Mouse (Mus musculus) embryonic facial prominence, embryonic 11.5 days (tissue): ENCODE results near the gene Psmb8. TPM values are rescaled to one million over a fixed set of nuclear protein-coding genes. Genes with fewer than 3 reads are reported as not detected.

Source experiments
- ATAC-seq: fragments of 200-750 bp; cut with Nextera tagmentation; replicated peaks from 2 replicates; pipeline ENCODE4 v1.8.0; 2017; ENCODE audit warnings: low read depth; ENCODE audit not compliant: insufficient number of reproducible peaks, low FRiP score, low TSS enrichment
- DNase-seq: peaks from one replicate; pipeline ENCODE4 v3.0.0-alpha.2; 2015; ENCODE audit warnings: low spot score
- H3K27ac ChIP-seq: fragments of 300-500 bp; sonication (generic); replicated peaks from 2 replicates; pipeline ENCODE4 v1.5.1; 2014; ENCODE audit warnings: mild to moderate bottlenecking, low read depth, low read length, control low read depth
- H3K27me3 ChIP-seq: fragments of 300-500 bp; sonication (generic); 2 replicates; pipeline ENCODE4 v1.6.1; 2014; ENCODE audit warnings: mild to moderate bottlenecking, low read length, moderate library complexity, mixed read lengths; ENCODE audit not compliant: control insufficient read depth, insufficient read depth
- H3K36me3 ChIP-seq: fragments of 300-500 bp; sonication (generic); replicated peaks from 2 replicates; pipeline ENCODE4 v1.6.1; 2014; ENCODE audit warnings: low read depth, mild to moderate bottlenecking, low read length, moderate library complexity, mixed read lengths; ENCODE audit not compliant: control insufficient read depth, insufficient read depth
- H3K4me1 ChIP-seq: fragments of 300-500 bp; sonication (generic); 2 replicates; pipeline ENCODE4 v1.6.1; 2014; ENCODE audit warnings: low read length, mixed read lengths; ENCODE audit not compliant: control insufficient read depth, insufficient read depth
- H3K4me2 ChIP-seq: fragments of 300-500 bp; sonication (generic); 2 replicates; pipeline ENCODE4 v1.6.1; 2014; ENCODE audit warnings: low read depth, mild to moderate bottlenecking, control low read depth, low read length, moderate library complexity
- H3K4me3 ChIP-seq: fragments of 300-500 bp; sonication (generic); 2 replicates; pipeline ENCODE4 v1.5.1; 2014; ENCODE audit warnings: low read depth, low read length, control low read depth
- H3K9ac ChIP-seq: fragments of 300-500 bp; sonication (generic); replicated peaks from 2 replicates; pipeline ENCODE4 v1.6.1; 2014; ENCODE audit warnings: mild to moderate bottlenecking, control low read depth, low read length
- H3K9me3 ChIP-seq: fragments of 300-500 bp; sonication (generic); replicated peaks from 2 replicates; pipeline ENCODE4 v1.6.1; 2016; ENCODE audit warnings: mild to moderate bottlenecking, low read length, inconsistent platforms, mixed read lengths; ENCODE audit not compliant: control insufficient read depth
- WGBS: fragments of 180-500 bp; shearing (Covaris S2); extraction: QIAGEN DNeasy Blood & Tissue Kit; methylation state at CpG from one replicate; pipeline ENCODE4 v1.1.7; 2014; 5-methylcytosine and 5-hydroxymethylcytosine counted together
- polyA plus RNA-seq: library from polyadenylated mRNA; unstranded; fragments of >200 nt; fragmentation: Nextera tagmentation; extraction: Ambion mirVana; gene quantifications from 2 replicates; pipeline ENCODE4 v1.2.1, GENCODE M21; 2014

The Psmb8 gene
- polyA plus RNA-seq, 1 experiment from 2014 or later: 2.1 TPM

GRCm38 (mm10) chr17:34240916-34241315, 43.4 kb downstream of the Psmb8 start:
- Histone ChIP-seq H3K27me3 (no peaks in the 10 kb centered on the region), H3K4me2 (no peak overlapping the region), H3K4me3 (no peak overlapping the region), H3K4me1 (no peaks in the 10 kb centered on the region), H3K9ac (no peak overlapping the region), H3K27ac (no peak overlapping the region), H3K9me3 (no peaks in the 10 kb centered on the region), H3K36me3 (no peaks in the 10 kb centered on the region)
- WGBS: 79% methylated on average over 6 of the region's 6 CpGs
- DNase-seq (no peak), ATAC-seq (no peak)

- Histone ChIP-seq H3K9me3 (no peaks in the 10 kb centered on the region), H3K4me2 (no peak overlapping the region), H3K27ac (no peak overlapping the region), H3K4me1 (no peaks in the 10 kb centered on the region), H3K36me3 (no peaks in the 10 kb centered on the region), H3K9ac (no peak overlapping the region), H3K4me3 (no peak overlapping the region), H3K27me3 (no peaks in the 10 kb centered on the region)
- WGBS: 79% methylated on average over 4 of the region's 4 CpGs
- ATAC-seq (no peak), DNase-seq (no peak)
Measured at GRCm38 (mm10) chr17:34244656-34245055, 47.1 kb downstream of the Psmb8 start.

DNA sequence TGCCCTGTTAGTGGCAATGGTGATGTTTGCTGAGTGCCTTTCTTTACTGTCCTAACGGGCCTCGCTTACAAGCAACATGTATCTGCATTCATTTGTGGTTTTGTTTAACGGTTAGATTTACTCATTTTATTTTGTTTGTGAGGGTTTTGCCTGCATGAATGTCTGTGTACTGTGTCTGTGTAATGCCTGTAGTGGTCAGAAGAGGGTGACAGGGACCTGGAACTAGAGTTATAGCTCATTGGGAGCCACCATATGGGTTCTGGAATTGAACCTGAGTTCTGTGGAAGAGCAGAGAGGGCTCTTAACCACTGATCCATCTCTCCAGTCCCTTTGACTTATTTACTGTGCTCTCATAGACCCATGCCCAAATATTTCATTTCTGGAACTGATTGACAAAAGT, 49.5 kb downstream of the Psmb8 start:
- ATAC-seq: no peak
- 82% methylated on average over 3 of the region's 3 CpGs for WGBS

GRCm38 (mm10) chr17:34248764-34249163, 51.2 kb downstream of the Psmb8 start:
- DNase-seq: no peak

More for the DNA sequence above, 49.5 kb downstream of the Psmb8 start:
- Histone ChIP-seq H3K4me3 (no peak overlapping the region), H3K9me3 (no peaks in the 10 kb centered on the region), H3K27me3 (no peaks in the 10 kb centered on the region), H3K4me1 (no peaks in the 10 kb centered on the region), H3K27ac (no peak overlapping the region), H3K36me3 (no peaks in the 10 kb centered on the region), H3K4me2 (no peak overlapping the region), H3K9ac (no peak overlapping the region)
- no peak for DNase-seq

GRCm38 (mm10) chr17:34249361-34249760, 51.8 kb downstream of the Psmb8 start:
- Histone ChIP-seq H3K36me3 (no peaks in the 10 kb centered on the region), H3K27ac (no peak overlapping the region), H3K27me3 (no peaks in the 10 kb centered on the region), H3K9me3 (no peaks in the 10 kb centered on the region), H3K4me2 (no peak overlapping the region), H3K4me1 (no peaks in the 10 kb centered on the region), H3K4me3 (no peak overlapping the region), H3K9ac (no peak overlapping the region)
- 49% methylated on average over 3 of the region's 3 CpGs for WGBS
- no peak for DNase-seq
- ATAC-seq: no peak

More at GRCm38 (mm10) chr17:34248764-34249163, 51.2 kb downstream of the Psmb8 start:
- H3K4me3 ChIP-seq: no peak overlapping the region
- ATAC-seq: no peak
- WGBS: 72% methylated on average over 2 of the region's 2 CpGs
- no peaks in the 10 kb centered on the region for H3K9me3 ChIP-seq
- H3K4me1 ChIP-seq: no peaks in the 10 kb centered on the region
- H3K36me3 ChIP-seq: no peaks in the 10 kb centered on the region
- no peaks in the 10 kb centered on the region for H3K27me3 ChIP-seq
- no peak overlapping the region for H3K27ac ChIP-seq
- H3K4me2 ChIP-seq: no peak overlapping the region
- H3K9ac ChIP-seq: no peak overlapping the region

DNA sequence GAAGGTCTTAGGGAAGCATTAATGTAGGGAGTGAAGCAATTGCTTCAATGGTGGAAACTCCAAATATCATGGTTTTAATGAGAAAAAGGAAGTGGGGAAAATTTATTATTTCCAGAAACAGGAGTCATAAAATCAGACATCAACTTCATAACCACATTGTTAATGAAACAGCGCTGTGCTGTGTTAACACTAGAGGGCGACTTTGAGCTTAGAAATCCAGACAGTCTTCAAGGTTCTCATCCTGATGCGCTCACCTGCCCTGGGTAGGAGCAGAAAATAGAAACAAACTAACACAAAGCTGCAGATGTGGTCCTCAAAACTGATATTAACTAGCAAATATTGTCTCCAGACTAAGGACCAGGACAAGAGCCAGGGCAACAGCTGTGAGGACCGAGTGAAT, 52.4 kb downstream of the Psmb8 start:
- Histone ChIP-seq H3K27me3 (no peaks in the 10 kb centered on the region), H3K9ac (no peak overlapping the region), H3K27ac (no peak overlapping the region), H3K4me2 (no peak overlapping the region), H3K4me3 (no peak overlapping the region), H3K36me3 (no peaks in the 10 kb centered on the region), H3K9me3 (no peaks in the 10 kb centered on the region), H3K4me1 (no peaks in the 10 kb centered on the region)
- no peak for ATAC-seq
- peak; percentile 82 for DNase-seq
- WGBS: 19% methylated on average over 4 of the region's 4 CpGs

Other genes with a start within 250 kb of the Psmb8 start
- gene B3galt4, start 246.2 kb upstream of the Psmb8 start, polyA plus RNA-seq: 2.9 and 3.2 TPM in 2 replicates
- gene Vps52, start 241.9 kb upstream of the Psmb8 start, polyA plus RNA-seq: 26.9 and 27.7 TPM in 2 replicates
- 1,395 and 1,560 TPM in 2 replicates for gene Rps18, start 241.7 kb upstream of the Psmb8 start, polyA plus RNA-seq
- 7.5 and 7.6 TPM in 2 replicates for gene H2-K1, start 197.4 kb upstream of the Psmb8 start, polyA plus RNA-seq
- 3.8 and 6.6 TPM in 2 replicates for gene Ring1, start 173.0 kb upstream of the Psmb8 start, polyA plus RNA-seq
- gene H2-Ke6, start 169.7 kb upstream of the Psmb8 start, polyA plus RNA-seq: 43.0 and 46.3 TPM in 2 replicates
- gene Slc39a7, start 166.0 kb upstream of the Psmb8 start, polyA plus RNA-seq: 72.1 and 78.3 TPM in 2 replicates
- 14.9 and 15.8 TPM in 2 replicates for gene Rxrb, start 165.9 kb upstream of the Psmb8 start, polyA plus RNA-seq
- 0.70 and 1.0 TPM in 2 replicates for gene Col11a2, start 158.3 kb upstream of the Psmb8 start, polyA plus RNA-seq
- gene H2-Oa, start 105.4 kb upstream of the Psmb8 start, polyA plus RNA-seq: 0.20 and 0.26 TPM in 2 replicates
- gene H2-DMa, start 78.2 kb upstream of the Psmb8 start, polyA plus RNA-seq: 9.4 and 9.7 TPM in 2 replicates
- gene Brd2, start 75.1 kb upstream of the Psmb8 start, polyA plus RNA-seq: 95.9 and 114 TPM in 2 replicates
- gene H2-DMb2, start 54.4 kb upstream of the Psmb8 start, polyA plus RNA-seq: not detected in 2 replicates
- gene H2-DMb1, start 44.6 kb upstream of the Psmb8 start, polyA plus RNA-seq: 1.3 and 1.4 TPM in 2 replicates
- gene Tap1, start 10.2 kb upstream of the Psmb8 start, polyA plus RNA-seq: 2.3 and 2.6 TPM in 2 replicates
- gene Psmb9, start 10.0 kb upstream of the Psmb8 start, polyA plus RNA-seq: 0.67 and 1.1 TPM in 2 replicates
- gene Tap2, start 5.8 kb downstream of the Psmb8 start, polyA plus RNA-seq: 0.77 and 1.2 TPM in 2 replicates
- gene H2-Ob, start 41.2 kb downstream of the Psmb8 start, polyA plus RNA-seq: not detected in 2 replicates
- 3.5 and 3.8 TPM in 2 replicates for gene H2-Ab1, start 60.0 kb downstream of the Psmb8 start, polyA plus RNA-seq
- gene H2-Aa, start 90.1 kb downstream of the Psmb8 start, polyA plus RNA-seq: not detected in 2 replicates
- 1.2 and 1.5 TPM in 2 replicates for gene H2-Eb1, start 108.1 kb downstream of the Psmb8 start, polyA plus RNA-seq
- gene H2-Eb2, start 127.9 kb downstream of the Psmb8 start, polyA plus RNA-seq: not detected in 2 replicates
- gene Btnl2, start 157.1 kb downstream of the Psmb8 start, polyA plus RNA-seq: 0.08 TPM in 1 of 2 replicates, not detected in the other
- gene Btnl1, start 179.4 kb downstream of the Psmb8 start, polyA plus RNA-seq: not detected in 2 replicates
- 0.39 and 0.72 TPM in 2 replicates for gene BC051142, start 201.1 kb downstream of the Psmb8 start, polyA plus RNA-seq